Mouse (Mus musculus): ENCODE measurements at regions not wholly inside any gene's neighbourhood (a gene's known extent, or its start where the extent isn't known, plus 50 kb on each side); places are given as distances from the start of the nearest gene placed in this dataset.
A peak's percentile ranks its signal among the peaks of the same experiment; 100 is the strongest.

DNA sequence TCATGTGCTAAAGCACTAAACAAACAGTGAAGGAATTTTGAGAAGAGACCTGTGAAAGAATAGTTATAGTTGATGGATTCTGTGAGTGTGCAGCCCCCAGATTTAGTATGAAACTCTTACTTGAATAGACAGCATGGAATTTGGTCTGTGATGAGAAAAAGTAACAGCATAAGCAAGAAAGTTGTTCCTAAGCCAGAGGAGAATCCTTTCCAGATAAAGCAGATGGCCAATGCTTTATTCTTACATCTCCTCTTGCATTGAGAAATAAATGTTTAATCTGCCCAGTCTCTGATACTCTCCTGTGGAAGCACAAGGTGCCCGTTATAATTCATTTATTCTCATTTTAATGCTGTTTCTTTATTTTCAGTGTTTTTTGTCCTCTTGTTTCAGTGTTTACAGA is 263.5 kb downstream of the Tecrl start:
- no peak for DNase-seq (ENCODE audit: low read depth, low spot score)

DNA sequence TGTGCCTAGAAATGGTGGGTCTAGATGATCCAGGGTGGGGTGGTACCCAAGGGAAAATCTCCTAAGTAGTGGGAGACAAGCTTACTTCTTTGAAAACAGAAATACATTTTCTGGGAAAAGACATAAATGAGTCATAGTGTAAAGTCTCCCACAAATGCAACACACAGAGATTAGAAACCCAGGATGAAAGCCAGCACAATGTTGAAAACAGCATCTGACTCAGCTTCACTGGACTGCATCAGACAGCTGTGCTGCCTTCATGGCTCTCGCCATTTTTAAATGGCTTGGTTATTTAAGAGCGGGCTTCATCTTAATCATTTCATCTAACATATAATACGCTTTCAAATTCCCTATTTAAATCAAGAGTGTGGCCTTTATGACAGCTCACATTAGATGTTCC is 300.2 kb downstream of the Tecrl start:
- peak; percentile 9 for DNase-seq (ENCODE audit: low read depth, low spot score)

- DNase-seq (ENCODE audit: low read depth, low spot score) = no peak
Measured at GRCm38 (mm10) chr5:83047214-83047613, 307.8 kb downstream of the Tecrl start.

DNA sequence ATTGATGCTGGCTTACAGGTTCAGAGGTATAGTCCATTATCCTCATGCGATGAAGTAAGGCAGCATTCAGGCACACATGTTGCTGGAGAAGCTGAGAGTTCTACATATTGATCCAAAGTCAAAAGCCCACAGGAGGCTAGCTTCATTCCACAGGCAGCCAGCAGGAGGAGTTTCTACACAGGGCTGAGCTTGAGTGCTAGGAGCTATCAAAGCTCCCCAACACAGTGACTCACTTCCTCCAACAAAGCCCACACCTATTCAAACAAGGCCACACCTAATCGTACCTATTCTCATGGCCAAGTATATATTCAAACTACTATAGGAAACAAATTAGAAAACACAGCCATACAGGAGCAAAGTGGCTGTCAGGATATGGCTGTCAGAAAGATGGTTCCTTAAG is 325.3 kb downstream of the Tecrl start:
- DNase-seq (ENCODE audit: low read depth, low spot score) = no peak

GRCm38 (mm10) chr5:83006038-83006437 is 349.0 kb downstream of the Tecrl start:
- DNase-seq (ENCODE audit: low read depth, low spot score) = no peak

- DNase-seq (ENCODE audit: low read depth, low spot score) = no peak
Measured at GRCm38 (mm10) chr5:82989056-82989455, 365.9 kb downstream of the Tecrl start.

DNA sequence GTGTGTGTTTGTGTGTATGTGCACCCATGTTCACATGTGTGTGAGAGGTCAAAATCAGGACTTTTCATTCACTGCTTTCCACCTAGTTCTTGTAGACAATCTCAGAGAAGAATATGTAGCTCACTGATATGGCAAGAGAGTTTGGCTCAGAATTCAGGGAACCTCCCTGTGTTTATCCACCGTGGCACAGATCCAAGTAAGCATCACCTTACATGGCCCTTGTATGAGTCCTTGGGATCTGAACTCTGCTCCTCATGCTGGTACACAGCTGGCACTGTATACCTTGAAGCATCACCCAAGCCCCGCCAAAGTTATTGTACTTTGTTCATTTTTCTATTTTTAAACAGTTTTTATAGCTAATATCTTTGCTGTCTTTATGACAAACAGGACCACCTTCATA is 385.7 kb downstream of the Tecrl start:
- DNase-seq (ENCODE audit: low read depth, low spot score) = no peak

DNA sequence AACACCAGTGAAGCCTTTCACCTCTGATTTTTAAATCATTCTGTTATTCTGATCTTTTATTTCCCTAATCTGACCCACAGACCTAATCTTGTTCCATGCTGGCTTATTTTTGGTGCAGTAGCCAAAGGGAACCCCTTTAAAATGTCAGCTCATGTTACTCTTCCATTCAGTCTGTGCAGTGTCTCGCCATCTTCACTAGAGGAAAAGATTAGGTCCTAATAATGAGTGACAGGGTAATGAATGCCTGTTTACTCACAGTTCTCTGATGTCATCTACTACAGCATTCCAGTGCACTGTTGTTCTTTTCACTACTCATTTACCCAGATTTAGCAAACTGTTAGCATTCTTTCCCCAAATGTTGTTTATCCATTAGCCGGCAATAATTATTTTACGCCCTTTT is 388.2 kb downstream of the Tecrl start:
- DNase-seq (ENCODE audit: low read depth, low spot score) = no peak

DNA sequence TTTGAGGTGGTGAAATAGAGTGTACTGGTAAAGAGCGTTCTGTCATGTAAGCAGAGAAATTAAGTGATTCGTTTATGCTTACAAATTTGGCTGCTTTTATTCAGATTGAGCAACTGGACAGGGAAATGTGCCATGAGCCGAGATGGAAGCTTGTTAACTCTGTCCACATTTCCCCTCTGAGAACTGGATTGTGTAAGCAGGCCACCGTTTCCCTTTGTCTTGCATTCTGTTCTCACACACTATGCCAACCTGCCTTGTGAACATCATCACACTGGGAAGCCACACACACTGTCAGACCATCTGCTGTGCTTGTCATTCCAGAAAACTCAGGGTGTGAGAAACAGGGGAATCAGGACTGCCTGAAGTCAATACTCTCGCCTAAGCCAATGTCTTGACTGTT is 388.8 kb downstream of the Tecrl start:
- no peak for DNase-seq (ENCODE audit: low read depth, low spot score)

GRCm38 (mm10) chr5:82964513-82964912 is 390.5 kb downstream of the Tecrl start:
- DNase-seq (ENCODE audit: low read depth, low spot score) = no peak

DNA sequence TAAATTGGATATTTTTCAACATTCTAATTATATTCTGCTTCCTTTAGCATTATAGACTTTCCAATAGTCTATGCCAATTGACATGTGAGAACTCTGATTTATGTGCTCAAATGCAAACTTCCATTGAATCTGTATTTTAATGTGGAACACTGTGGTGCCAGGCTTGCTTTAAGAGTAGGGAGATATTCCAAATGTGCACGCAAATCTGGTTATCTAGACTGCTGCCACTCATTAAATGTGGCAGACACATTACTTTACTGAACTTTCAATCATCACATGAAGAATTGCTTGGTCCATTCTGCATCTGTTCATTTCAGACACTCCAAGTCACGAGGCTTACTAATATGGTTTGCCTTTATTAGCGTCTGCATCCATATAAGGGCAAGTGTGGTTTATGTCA is 399.0 kb downstream of the Tecrl start:
- DNase-seq (ENCODE audit: low read depth, low spot score) = no peak

DNA sequence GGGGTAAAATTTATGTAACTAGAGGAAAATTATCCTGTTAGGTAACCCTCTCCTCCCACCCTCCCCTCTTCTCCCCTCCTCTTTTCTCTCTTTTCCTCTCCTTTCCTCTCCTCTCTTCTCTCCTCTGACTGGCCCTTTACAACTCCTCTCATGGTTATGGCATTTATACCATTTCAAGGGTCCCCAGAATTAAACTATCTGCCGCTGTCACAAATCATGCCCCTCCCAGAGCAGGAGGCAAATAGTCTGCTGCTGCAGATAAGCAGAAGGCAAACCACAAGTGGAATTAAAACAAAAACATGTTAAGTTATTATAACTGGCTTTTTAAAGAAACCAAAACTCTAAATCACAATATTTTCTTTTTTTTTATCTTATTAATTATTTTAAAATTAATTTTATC is 407.9 kb downstream of the Tecrl start:
- DNase-seq (ENCODE audit: low read depth, low spot score) = no peak

DNA sequence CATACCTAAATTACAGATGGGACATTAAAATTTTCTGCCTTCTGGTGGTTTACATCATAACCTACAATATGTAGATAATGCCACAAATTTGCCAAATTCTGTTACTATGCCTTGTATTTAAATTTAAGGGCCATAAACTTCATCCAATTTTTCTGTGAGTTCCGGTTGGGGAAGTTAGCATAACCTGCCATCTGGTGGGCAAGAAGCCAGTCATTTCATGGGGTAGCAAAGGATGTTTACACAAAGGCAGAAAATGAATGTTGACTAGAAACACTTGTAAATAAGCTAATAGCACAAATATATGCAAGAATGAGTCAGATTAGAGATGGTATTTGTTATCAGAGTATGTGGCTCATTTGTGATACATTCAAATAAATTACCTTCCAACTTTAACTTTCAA is 415.2 kb downstream of the Tecrl start:
- no peak for DNase-seq (ENCODE audit: low read depth, low spot score)

GRCm38 (mm10) chr5:82899347-82899746 is 455.6 kb downstream of the Tecrl start:
- no peak for DNase-seq (ENCODE audit: low read depth, low spot score)

DNA sequence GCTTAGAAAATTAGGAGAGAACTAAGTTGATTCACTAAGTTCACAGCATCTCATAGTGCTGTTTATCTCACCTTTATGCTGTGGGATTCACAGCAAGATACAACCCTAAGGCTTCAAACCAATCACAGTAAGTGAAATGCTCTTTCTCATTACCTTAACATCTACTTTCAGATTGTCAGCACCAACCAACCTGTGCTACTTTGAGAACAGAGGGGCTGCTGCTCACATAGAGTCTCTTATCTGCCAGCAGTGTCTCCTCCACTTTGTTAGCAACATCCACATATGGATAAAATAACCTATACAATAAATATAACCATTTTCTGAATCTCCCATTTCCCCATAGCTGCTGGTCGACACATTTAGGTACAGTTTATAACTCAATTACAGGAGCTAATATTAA is 456.1 kb downstream of the Tecrl start:
- no peak for DNase-seq (ENCODE audit: low read depth, low spot score)

DNA sequence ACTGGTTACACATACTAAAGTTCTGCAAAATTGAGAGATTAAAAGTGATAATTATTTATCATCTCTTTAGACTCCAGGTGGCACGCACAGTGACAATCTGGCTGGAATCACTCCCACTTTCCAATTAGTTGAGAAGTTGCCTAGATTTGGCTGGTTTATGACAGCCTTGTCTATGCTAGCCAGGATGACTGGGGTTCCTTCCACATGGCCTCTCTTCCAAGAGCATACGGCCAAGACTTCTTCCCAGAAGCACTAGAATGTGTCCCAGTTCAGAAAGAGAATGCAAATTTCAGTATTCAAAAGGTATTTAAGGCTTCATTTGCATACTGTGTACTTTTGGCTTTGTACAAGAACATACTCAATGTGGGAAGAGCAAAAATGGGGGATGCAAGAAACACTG is 456.6 kb downstream of the Tecrl start:
- no peak for DNase-seq (ENCODE audit: low read depth, low spot score)

- no peak for DNase-seq (ENCODE audit: low read depth, low spot score)
Measured at GRCm38 (mm10) chr5:82869264-82869663, 485.7 kb downstream of the Tecrl start.

DNA sequence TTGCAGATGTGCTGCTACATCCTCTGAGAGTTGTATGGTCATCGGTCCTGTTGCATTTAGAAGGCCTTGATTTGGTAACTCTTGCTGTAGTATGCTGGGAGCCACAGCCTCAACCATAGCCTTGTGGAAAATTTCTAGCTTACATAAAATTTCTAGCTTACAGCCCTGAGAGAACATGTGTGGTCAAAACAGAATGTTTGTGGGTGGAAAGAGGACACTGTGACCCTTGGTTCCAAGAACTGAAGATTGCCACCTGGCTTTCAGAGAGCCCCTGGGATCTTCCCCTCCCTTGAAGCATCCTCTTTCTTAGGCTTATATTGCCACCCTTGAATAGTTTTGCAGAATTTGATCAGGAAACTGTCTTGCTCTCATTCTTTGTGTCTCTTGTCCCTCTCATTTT is 490.6 kb downstream of the Tecrl start:
- DNase-seq (ENCODE audit: low read depth, low spot score) = no peak

- no peak for DNase-seq (ENCODE audit: low read depth, low spot score)
Measured at GRCm38 (mm10) chr5:82825327-82825726, 529.7 kb downstream of the Tecrl start.

DNA sequence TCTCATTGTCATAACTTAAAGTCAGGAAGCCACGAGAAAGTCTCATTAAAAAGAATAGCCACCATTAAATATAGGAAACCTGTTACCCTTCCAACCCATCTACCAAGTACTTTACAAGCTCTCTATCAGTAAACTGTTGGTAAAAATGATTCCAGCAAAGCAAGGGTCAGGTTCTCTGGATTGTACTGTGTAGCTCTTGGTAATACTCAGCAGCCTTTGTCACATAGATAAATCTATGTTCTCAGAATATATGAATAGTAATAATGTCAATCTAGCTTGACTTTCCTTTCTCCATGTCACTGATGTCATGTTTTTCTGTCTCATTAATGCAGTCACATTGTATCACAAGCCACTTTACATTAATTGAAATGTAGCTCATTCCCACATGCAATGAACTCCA is 561.8 kb downstream of the Tecrl start:
- DNase-seq (ENCODE audit: low read depth, low spot score) = no peak
